Mouse (Mus musculus) retina, adult 2 months (tissue): ENCODE results near the gene Gm10577.

Experiments used
- DNase-seq: peaks from one replicate; pipeline ENCODE4 v3.0.0-alpha.2; 2012; ENCODE audit warnings: low read depth, low spot score

The Gm10577 gene

GRCm38 (mm10) chr4:100995617-100996016 lies 24.9 kb downstream of the Gm10577 start:
- DNase-seq, result no peak

- no peak for DNase-seq
Measured at GRCm38 (mm10) chr4:100994442-100995255, 25.8 kb downstream of the Gm10577 start.

- no peak for DNase-seq
Measured at GRCm38 (mm10) chr4:100992086-100992485, 28.4 kb downstream of the Gm10577 start.

GRCm38 (mm10) chr4:100990996-100991395 lies 29.5 kb downstream of the Gm10577 start:
- no peak for DNase-seq

- DNase-seq, result no peak
Measured at GRCm38 (mm10) chr4:100988231-100988799, 32.2 kb downstream of the Gm10577 start.

- no peak for DNase-seq
Measured at GRCm38 (mm10) chr4:100987187-100987586, 33.3 kb downstream of the Gm10577 start.

- DNase-seq, result no peak
Measured at GRCm38 (mm10) chr4:100977522-100977921, 43.0 kb downstream of the Gm10577 start.

GRCm38 (mm10) chr4:100974455-100975035 lies 46.0 kb downstream of the Gm10577 start:
- DNase-seq, result no peak

GRCm38 (mm10) chr4:100973641-100974454 lies 46.6 kb downstream of the Gm10577 start:
- DNase-seq, result no peak
